Mouse (Mus musculus) spleen, embryonic (tissue): ENCODE data around the gene Ush2a.

Experiments used
- CTCF ChIA-PET: fragments of 350-600 bp; sonication (Branson Sonifier 250); formaldehyde crosslinking; loops from one replicate; lab custom pipeline; 2022; lab: Charles Lee

Ush2a gene

GRCm38 (mm10) chr1:188878531-188879055 lies 616.8 kb downstream of the Ush2a start:
- CTCF ChIA-PET: no interaction called here

GRCm38 (mm10) chr1:188896906-188897551 lies 635.2 kb downstream of the Ush2a start:
- CTCF ChIA-PET: no interaction called here

GRCm38 (mm10) chr1:188904091-188904490 lies 642.3 kb downstream of the Ush2a start:
- CTCF ChIA-PET: no interaction called here

GRCm38 (mm10) chr1:188906175-188906574 lies 644.4 kb downstream of the Ush2a start:
- CTCF ChIA-PET: no interaction called here

GRCm38 (mm10) chr1:188910656-188911055 lies 648.8 kb downstream of the Ush2a start:
- CTCF ChIA-PET: no interaction called here

GRCm38 (mm10) chr1:188919946-188920345 lies 658.1 kb downstream of the Ush2a start:
- CTCF ChIA-PET: no interaction called here

GRCm38 (mm10) chr1:188937246-188937780 lies 675.5 kb downstream of the Ush2a start:
- CTCF ChIA-PET: no interaction called here

- CTCF ChIA-PET: no interaction called here
Observed at GRCm38 (mm10) chr1:188945326-188945725, 683.5 kb downstream of the Ush2a start.

- CTCF ChIA-PET: no interaction called here
Observed at GRCm38 (mm10) chr1:188946849-188947248, 685.0 kb downstream of the Ush2a start.

- CTCF ChIA-PET: no interaction called here
Observed at GRCm38 (mm10) chr1:188947794-188948193, 686.0 kb downstream of the Ush2a start.

GRCm38 (mm10) chr1:188948276-188948675 lies 686.5 kb downstream of the Ush2a start:
- CTCF ChIA-PET: no interaction called here

- CTCF ChIA-PET: no interaction called here
Observed at GRCm38 (mm10) chr1:188951091-188951490, 689.3 kb downstream of the Ush2a start.

- CTCF ChIA-PET: interaction anchor here (0.6 kb wide), 1 partner anchor 11 kb away, joined by 3 read pairs; no protein-coding TSS in a partner anchor
Observed at GRCm38 (mm10) chr1:188952501-188952900, 690.7 kb downstream of the Ush2a start.

- CTCF ChIA-PET: no interaction called here
Observed at GRCm38 (mm10) chr1:188973078-188973477, 711.3 kb downstream of the Ush2a start.

GRCm38 (mm10) chr1:188973926-188974325 lies 712.1 kb downstream of the Ush2a start:
- CTCF ChIA-PET: no interaction called here

GRCm38 (mm10) chr1:188980050-188980449 lies 718.2 kb downstream of the Ush2a start:
- CTCF ChIA-PET: no interaction called here

- CTCF ChIA-PET: no interaction called here
Observed at GRCm38 (mm10) chr1:188993218-188993617, 731.4 kb downstream of the Ush2a start.

- CTCF ChIA-PET: no interaction called here
Observed at GRCm38 (mm10) chr1:188997921-188998320, 736.1 kb downstream of the Ush2a start.

GRCm38 (mm10) chr1:188999981-189000380 lies 738.2 kb downstream of the Ush2a start:
- CTCF ChIA-PET: no interaction called here

- CTCF ChIA-PET: no interaction called here
Observed at GRCm38 (mm10) chr1:189001815-189002214, 740.0 kb downstream of the Ush2a start.

GRCm38 (mm10) chr1:189004774-189005173 lies 743.0 kb downstream of the Ush2a start:
- CTCF ChIA-PET: no interaction called here

- CTCF ChIA-PET: no interaction called here
Observed at GRCm38 (mm10) chr1:189006267-189006666, 744.4 kb downstream of the Ush2a start.

GRCm38 (mm10) chr1:189006826-189007225 lies 745.0 kb downstream of the Ush2a start:
- CTCF ChIA-PET: no interaction called here
